Mouse (Mus musculus): ENCODE measurements around the gene Upk3a.

Gene Upk3a

GRCm38 (mm10) chr15:85055186-85055585 lies 38.2 kb downstream of the Upk3a start:
- DNase-seq = no peak

GRCm38 (mm10) chr15:85063421-85063820 lies 46.5 kb downstream of the Upk3a start:
- DNase-seq = no peak

GRCm38 (mm10) chr15:85070561-85070960 lies 53.6 kb downstream of the Upk3a start:
- DNase-seq = no peak
